Mouse (Mus musculus) spleen, adult 18-20 months (tissue): Measurements from ENCODE around the gene Adamts3.
A peak's percentile ranks its signal among the peaks of the same experiment; 100 is the strongest.

Source experiments
- DNase-seq, 2 experiments: peaks; one replicate each; pipeline ENCODE4 v3.0.0; 2022; ENCODE audit warnings: mixed read lengths in 2 of 2

Adamts3 gene

GRCm38 (mm10) chr5:89704264-89704663 lies 178.9 kb downstream of the Adamts3 start:
- DNase-seq: no peak

DNA sequence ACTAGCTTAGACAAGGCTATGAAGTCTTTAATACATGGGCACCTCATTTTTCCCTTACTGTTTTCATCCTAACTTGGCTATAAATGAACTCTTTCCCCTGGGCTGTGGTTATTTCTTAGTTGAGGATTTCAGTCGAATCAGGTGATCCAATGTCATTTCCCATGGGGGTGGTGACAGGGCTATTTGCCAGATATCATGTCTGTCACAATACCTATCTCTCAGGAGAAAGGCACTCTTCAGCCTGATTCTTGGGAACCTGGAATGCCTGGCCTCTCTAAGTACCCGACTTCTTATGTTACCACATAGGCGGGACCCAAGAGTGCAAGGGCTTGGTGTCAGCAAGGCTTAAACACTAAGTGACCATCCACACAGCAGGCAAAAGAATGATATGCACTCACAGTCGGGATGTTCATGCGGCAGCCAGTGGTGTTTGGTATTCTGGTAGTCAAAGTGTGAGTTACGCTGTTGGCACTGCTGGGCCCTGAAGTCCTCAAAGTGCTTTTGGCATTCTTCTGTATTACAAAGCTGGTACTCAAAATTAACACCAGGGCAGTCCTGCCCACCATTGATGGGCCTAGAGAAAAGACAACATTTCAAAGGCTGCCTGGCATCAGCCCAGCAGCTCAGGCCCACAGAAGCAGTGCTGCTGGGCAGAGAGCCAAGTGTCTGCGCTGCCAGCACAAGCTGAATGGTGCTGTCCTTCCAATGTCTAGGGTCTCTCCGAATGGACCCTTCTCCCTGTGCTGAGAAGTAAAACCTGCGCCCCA lies 181.7 kb downstream of the Adamts3 start:
- no peak for DNase-seq

DNA sequence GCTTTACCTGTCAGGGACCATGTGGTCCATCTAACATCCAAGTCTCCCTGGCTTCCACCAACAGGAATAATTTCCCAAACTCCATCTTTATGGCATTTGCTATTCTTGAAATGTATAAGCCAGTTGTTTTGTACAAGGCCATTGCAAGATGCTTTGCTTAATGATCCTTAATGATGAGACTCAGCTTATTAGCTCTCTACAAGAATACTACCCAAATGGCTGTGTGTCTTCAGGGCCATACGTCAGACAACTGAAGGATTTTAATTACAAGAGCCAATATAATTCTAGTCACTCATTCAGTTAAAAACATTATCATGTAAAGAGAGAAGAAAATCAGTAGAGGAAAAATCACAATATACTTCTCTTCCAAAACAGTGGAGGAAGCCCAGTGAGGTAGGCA lies 195.3 kb downstream of the Adamts3 start:
- DNase-seq: no peak

DNA sequence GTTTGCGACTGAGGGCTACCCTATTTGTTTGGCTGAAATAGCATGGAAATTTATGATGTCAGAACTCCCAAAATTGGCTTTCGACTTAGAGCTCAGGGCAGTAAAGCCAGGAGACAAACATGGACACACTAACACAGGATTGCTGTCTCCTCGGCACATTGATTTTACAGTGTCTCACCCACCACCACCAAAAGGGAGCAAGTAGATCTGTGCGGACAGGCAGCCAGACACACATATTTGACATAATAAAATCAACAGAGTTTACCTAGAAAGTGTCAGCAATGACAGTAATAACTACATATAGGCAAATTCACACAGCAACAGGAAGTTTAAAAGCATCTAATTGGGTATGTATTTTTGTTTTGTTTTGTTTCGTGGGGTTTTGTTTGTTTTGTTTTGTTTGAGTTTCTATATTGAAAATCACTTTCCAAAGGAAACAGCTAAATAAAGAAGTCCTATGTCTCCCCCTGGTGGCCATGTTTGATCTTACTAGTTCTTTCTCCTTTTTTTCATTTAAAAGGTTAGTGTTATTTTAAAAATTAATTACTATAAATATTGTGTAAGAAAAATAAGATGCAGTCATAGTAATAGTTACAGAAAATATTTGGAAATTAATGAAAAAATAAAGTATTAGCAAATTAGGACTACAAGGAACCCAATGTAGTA lies 203.1 kb downstream of the Adamts3 start:
- DNase-seq: peak in 1 of 2 experiments; percentile 14

GRCm38 (mm10) chr5:89678148-89678547 lies 205.0 kb downstream of the Adamts3 start:
- no peak for DNase-seq

- no peak for DNase-seq
Measured at GRCm38 (mm10) chr5:89674066-89674848, 208.9 kb downstream of the Adamts3 start.

GRCm38 (mm10) chr5:89672950-89673349 lies 210.2 kb downstream of the Adamts3 start:
- no peak for DNase-seq

DNA sequence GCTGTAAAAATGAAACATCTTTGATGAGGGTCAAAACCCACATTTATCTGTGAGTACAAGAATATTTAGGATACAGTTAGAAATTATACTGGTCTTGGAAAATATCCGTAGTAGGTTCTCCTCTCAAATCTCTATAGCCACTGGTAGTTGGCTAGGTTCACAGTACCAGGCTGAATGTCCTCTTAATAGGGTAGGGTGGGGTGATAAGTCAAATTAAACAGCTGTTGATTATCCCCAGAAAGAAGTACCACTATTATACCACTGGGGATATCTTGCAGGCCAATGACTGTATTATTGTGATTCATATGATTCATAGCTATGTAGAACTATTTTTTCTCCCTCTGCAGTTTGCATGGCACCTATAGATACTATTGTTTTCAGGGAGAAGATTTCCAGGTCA lies 228.8 kb downstream of the Adamts3 start:
- no peak for DNase-seq

DNA sequence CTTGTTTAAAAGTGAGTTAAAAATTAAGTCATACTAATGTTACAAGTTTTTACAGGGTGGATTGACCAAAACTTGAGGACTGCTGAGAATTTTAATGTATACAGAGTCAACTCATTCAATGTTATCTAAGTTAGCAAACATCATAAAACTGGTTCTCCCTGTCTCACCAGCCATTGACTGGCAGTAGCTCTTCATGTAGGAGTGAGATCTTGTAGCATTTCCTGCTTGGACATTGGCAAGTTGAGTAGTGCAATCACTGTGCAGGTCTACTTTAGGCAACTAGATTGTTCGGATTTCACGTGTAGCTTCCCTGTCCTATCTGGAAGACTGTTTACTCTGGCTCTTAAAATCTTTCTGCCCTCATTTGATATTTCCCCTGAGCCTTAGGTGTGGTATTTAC lies 229.3 kb downstream of the Adamts3 start:
- DNase-seq: no peak

DNA sequence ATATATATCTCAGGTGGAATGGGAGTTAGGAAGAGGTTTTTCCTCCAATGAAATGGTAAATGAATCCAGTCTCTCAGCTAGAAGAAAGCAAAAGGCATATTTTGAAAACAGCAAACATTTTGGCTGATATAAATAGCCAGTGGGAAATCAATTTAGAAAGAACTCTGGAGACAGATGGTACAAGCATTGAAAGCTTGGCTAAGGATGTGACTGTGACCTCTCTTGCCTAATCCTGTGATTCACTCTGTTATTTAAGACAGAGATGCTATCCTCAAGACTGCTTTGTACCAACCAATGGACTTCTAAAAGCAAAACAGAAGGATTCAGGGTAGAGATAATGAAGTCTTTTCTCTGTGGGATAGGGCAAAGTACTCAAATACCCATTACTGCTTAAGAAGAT lies 236.2 kb downstream of the Adamts3 start:
- no peak for DNase-seq

- DNase-seq: no peak
Measured at GRCm38 (mm10) chr5:89635434-89635833, 247.7 kb downstream of the Adamts3 start.

DNA sequence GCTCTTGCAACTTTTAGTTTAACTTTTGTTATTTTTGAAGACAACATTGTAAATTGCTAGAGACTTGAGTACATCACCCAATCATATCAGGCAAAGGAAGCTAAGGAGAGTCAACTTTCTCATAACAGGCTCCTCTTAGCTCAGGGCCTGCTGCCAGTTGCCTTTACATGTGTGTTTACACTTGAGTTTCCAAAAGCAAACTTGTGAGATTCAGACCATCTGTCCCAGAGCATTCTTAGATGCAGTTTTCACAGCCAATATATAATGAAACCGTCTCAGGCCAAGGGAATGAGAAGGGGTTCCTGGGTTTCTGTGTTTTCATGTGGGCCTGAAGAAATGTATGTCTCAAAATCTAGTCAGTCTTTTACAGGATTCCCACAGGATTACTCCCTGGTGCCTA lies 251.5 kb downstream of the Adamts3 start:
- no peak for DNase-seq
